Mouse (Mus musculus): ENCODE results near the gene Cmc2. TPM values are rescaled to one million over a fixed set of nuclear protein-coding genes. Genes with fewer than 3 reads are reported as not detected.
A peak's percentile ranks its signal among the peaks of the same experiment; 100 is the strongest.

Gene Cmc2
- polyA plus RNA-seq, 1 experiment from 2014 or later: 39.4 TPM

GRCm38 (mm10) chr8:116872761-116873342 is 48.4 kb downstream of the Cmc2 start:
- no peak for ATAC-seq (ENCODE audit: low FRiP score)
- WGBS: 82% methylated on average over 2 of the region's 2 CpGs
- no peaks in the 10 kb centered on the region for H3K27me3 ChIP-seq (replicated peaks)
- H3K9ac ChIP-seq (replicated peaks): no peak overlapping the region
- H3K4me3 ChIP-seq (replicated peaks): no peak overlapping the region
- no peaks in the 10 kb centered on the region for H3K36me3 ChIP-seq
- H3K9me3 ChIP-seq (replicated peaks): no peaks in the 10 kb centered on the region
- no peak overlapping the region for H3K27ac ChIP-seq (replicated peaks)
- H3K4me1 ChIP-seq: no peaks in the 10 kb centered on the region
- no peak overlapping the region for H3K4me2 ChIP-seq

GRCm38 (mm10) chr8:116868699-116869098 is 52.6 kb downstream of the Cmc2 start:
- no peaks in the 10 kb centered on the region for H3K36me3 ChIP-seq
- 41% methylated on average over 4 of the region's 4 CpGs for WGBS
- H3K9me3 ChIP-seq (replicated peaks): no peaks in the 10 kb centered on the region
- ATAC-seq (ENCODE audit: low FRiP score): no peak
- H3K27me3 ChIP-seq (replicated peaks): no peaks in the 10 kb centered on the region; the same call in 1 of the 2 replicates
- no peak overlapping the region for H3K4me3 ChIP-seq (replicated peaks)
- peaks cover under 1% of the 10 kb centered on the region for H3K4me1 ChIP-seq
- H3K4me2 ChIP-seq: no peak overlapping the region
- H3K27ac ChIP-seq (replicated peaks): no peak overlapping the region
- no peak overlapping the region for H3K9ac ChIP-seq (replicated peaks)

GRCm38 (mm10) chr8:116867321-116867720 is 53.9 kb downstream of the Cmc2 start:
- Histone ChIP-seq H3K27ac (replicated peaks) (no peak overlapping the region), H3K27me3 (replicated peaks) (no peaks in the 10 kb centered on the region; the same call in 1 of the 2 replicates), H3K4me2 (no peak overlapping the region), H3K9me3 (replicated peaks) (no peaks in the 10 kb centered on the region), H3K4me1 (peaks cover 7% of the 10 kb centered on the region), H3K9ac (replicated peaks) (no peak overlapping the region), H3K4me3 (replicated peaks) (no peak overlapping the region), H3K36me3 (no peaks in the 10 kb centered on the region)
- ATAC-seq (ENCODE audit: low FRiP score): no peak
- WGBS: 74% methylated on average over 9 of the region's 9 CpGs

DNA sequence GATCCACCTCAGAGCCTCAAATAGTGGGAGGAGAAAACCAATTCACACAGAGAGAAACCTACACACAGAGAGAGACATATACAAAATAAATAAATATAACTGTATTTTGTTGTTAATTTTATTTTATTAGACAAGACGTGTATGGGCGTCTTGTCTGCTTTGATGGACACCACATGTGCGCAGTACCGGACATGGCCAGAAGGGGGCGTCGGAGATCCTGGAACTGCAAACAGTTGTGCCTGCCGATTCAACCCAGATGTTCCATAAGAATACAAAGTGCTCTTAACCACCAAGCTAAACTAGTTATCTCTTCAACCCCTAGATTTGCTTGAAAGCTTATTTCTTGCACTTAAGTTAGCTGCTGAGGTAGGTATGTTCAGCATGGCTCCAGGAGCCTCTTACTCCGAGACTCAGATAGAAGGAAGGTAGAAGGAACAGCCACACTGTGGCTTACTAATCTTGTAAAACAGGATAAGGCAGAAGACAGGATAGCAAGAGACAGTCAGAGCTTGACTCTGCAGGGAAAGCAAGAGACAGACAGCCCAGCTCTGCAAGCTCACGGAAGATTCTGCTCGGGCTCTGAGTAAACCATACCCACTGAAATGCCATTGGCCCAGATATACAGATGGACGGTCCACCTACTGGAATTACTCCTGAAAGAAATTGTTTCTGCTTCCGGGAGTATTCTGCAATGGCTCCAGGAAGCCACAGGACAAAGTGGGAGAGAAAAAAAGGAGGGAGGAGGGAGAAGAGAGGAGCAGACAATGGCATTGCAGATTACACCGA is 54.9 kb downstream of the Cmc2 start:
- H3K36me3 ChIP-seq: no peaks in the 10 kb centered on the region
- ATAC-seq (ENCODE audit: low FRiP score): no peak
- no peak overlapping the region for H3K9ac ChIP-seq (replicated peaks)
- H3K4me3 ChIP-seq (replicated peaks): no peak overlapping the region
- H3K9me3 ChIP-seq (replicated peaks): no peaks in the 10 kb centered on the region
- H3K4me2 ChIP-seq: no peak overlapping the region
- H3K27me3 ChIP-seq (replicated peaks): peaks cover 3% of the 10 kb centered on the region; the same call in 1 of the 2 replicates
- H3K27ac ChIP-seq (replicated peaks): no peak overlapping the region
- peaks cover 7% of the 10 kb centered on the region for H3K4me1 ChIP-seq
- 73% methylated on average over 13 of the region's 13 CpGs for WGBS

- no peak overlapping the region for H3K27ac ChIP-seq (replicated peaks)
- H3K9ac ChIP-seq (replicated peaks): no peak overlapping the region
- H3K9me3 ChIP-seq (replicated peaks): no peaks in the 10 kb centered on the region
- 66% methylated on average over 3 of the region's 3 CpGs for WGBS
- H3K4me1 ChIP-seq: peaks cover 7% of the 10 kb centered on the region
- peaks cover 3% of the 10 kb centered on the region for H3K27me3 ChIP-seq (replicated peaks)
- no peak overlapping the region for H3K4me3 ChIP-seq (replicated peaks)
- ATAC-seq (ENCODE audit: low FRiP score): no peak
- no peak overlapping the region for H3K4me2 ChIP-seq
- H3K36me3 ChIP-seq: no peaks in the 10 kb centered on the region
Measured at GRCm38 (mm10) chr8:116864514-116864913, 56.7 kb downstream of the Cmc2 start.

GRCm38 (mm10) chr8:116864022-116864387 is 57.2 kb downstream of the Cmc2 start:
- no peak overlapping the region for H3K4me2 ChIP-seq
- H3K9ac ChIP-seq (replicated peaks): no peak overlapping the region
- H3K27me3 ChIP-seq (replicated peaks): peaks cover 3% of the 10 kb centered on the region
- H3K4me1 ChIP-seq: peaks cover 7% of the 10 kb centered on the region
- no peaks in the 10 kb centered on the region for H3K36me3 ChIP-seq
- no peak overlapping the region for H3K4me3 ChIP-seq (replicated peaks)
- no peaks in the 10 kb centered on the region for H3K9me3 ChIP-seq (replicated peaks)
- no peak for ATAC-seq (ENCODE audit: low FRiP score)
- H3K27ac ChIP-seq (replicated peaks): no peak overlapping the region
- 65% methylated on average over 9 of the region's 9 CpGs for WGBS

- Histone ChIP-seq H3K4me1 (peaks cover 7% of the 10 kb centered on the region), H3K4me2 (peak overlapping the region; percentile 66), H3K36me3 (no peaks in the 10 kb centered on the region), H3K27ac (replicated peaks) (no peak overlapping the region), H3K4me3 (replicated peaks) (peak overlapping the region; percentile 34), H3K9ac (replicated peaks) (peak overlapping the region; percentile 43), H3K9me3 (replicated peaks) (no peaks in the 10 kb centered on the region), H3K27me3 (replicated peaks) (peaks cover 3% of the 10 kb centered on the region)
- WGBS: 5% methylated on average over 30 of the region's 30 CpGs
- ATAC-seq (ENCODE audit: low FRiP score): no peak
Measured at GRCm38 (mm10) chr8:116863357-116864021, 57.8 kb downstream of the Cmc2 start.

DNA sequence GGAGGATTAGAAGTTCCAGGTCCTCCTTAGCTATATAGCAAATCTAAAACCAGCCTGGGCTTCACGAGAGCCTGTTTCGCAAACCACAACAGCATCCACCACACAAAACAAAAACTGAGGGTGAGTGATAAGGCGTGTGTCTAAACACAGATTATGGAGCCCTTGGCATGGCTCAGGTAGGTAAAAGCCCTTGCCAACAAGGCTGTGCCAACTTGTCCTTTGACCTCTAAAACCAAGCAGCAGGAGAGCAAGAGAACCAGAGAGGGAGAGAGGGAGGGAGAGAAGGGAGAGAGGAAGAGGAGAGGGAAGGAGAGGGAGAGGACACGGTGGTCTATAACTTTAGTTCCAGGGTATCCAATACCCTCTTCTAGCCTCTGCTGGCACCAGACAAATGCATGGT is 59.1 kb downstream of the Cmc2 start:
- no peak overlapping the region for H3K9ac ChIP-seq (replicated peaks)
- no peaks in the 10 kb centered on the region for H3K9me3 ChIP-seq (replicated peaks)
- 82% methylated on average over 4 of the region's 4 CpGs for WGBS
- no peak for ATAC-seq (ENCODE audit: low FRiP score)
- no peak overlapping the region for H3K4me3 ChIP-seq (replicated peaks)
- peaks cover 3% of the 10 kb centered on the region for H3K27me3 ChIP-seq (replicated peaks)
- H3K4me2 ChIP-seq: no peak overlapping the region
- no peaks in the 10 kb centered on the region for H3K36me3 ChIP-seq
- no peak overlapping the region for H3K27ac ChIP-seq (replicated peaks)
- peaks cover 7% of the 10 kb centered on the region for H3K4me1 ChIP-seq

- Histone ChIP-seq H3K27ac (replicated peaks) (no peak overlapping the region), H3K4me2 (no peak overlapping the region), H3K36me3 (no peaks in the 10 kb centered on the region), H3K4me1 (no peaks in the 10 kb centered on the region), H3K4me3 (replicated peaks) (no peak overlapping the region), H3K9ac (replicated peaks) (no peak overlapping the region), H3K27me3 (replicated peaks) (no peaks in the 10 kb centered on the region), H3K9me3 (replicated peaks) (no peaks in the 10 kb centered on the region)
- 89% methylated on average over 11 of the region's 11 CpGs for WGBS
- no peak for ATAC-seq (ENCODE audit: low FRiP score)
Measured at GRCm38 (mm10) chr8:116852042-116852441, 69.2 kb downstream of the Cmc2 start.

- WGBS: 92% methylated on average over 3 of the region's 3 CpGs
Measured at GRCm38 (mm10) chr8:116848042-116848441, 73.2 kb downstream of the Cmc2 start.

DNA sequence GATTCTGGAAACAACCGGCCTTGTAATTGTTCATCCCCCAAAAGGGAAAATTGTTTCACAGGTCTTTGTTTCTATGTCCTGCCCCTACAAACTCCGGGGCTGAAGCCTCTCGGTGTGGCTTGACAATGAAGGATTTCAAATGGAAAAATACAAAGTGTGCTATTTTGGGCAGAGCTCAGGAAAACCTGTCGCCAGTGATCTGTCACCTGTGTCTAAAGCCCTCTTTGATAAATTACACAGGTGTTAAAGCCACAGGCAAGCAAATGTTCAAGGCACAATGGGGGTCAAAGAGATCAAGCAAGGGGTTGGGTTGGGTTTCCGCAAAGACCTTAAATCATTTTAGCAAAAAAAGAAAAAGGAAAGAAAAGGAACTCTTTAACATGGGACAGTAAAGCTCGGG is 78.6 kb downstream of the Cmc2 start:
- WGBS: 79% methylated on average over 6 of the region's 6 CpGs
- no peak overlapping the region for H3K4me3 ChIP-seq (replicated peaks)
- no peak overlapping the region for H3K4me2 ChIP-seq
- H3K27me3 ChIP-seq (replicated peaks): no peaks in the 10 kb centered on the region
- no peak for ATAC-seq (ENCODE audit: low FRiP score)
- no peaks in the 10 kb centered on the region for H3K9me3 ChIP-seq (replicated peaks)
- H3K4me1 ChIP-seq: no peaks in the 10 kb centered on the region
- no peak overlapping the region for H3K9ac ChIP-seq (replicated peaks)
- H3K27ac ChIP-seq (replicated peaks): no peak overlapping the region
- H3K36me3 ChIP-seq: no peaks in the 10 kb centered on the region

More at GRCm38 (mm10) chr8:116848042-116848441, 73.2 kb downstream of the Cmc2 start:
- H3K4me1 ChIP-seq: no peaks in the 10 kb centered on the region
- no peak overlapping the region for H3K4me2 ChIP-seq
- H3K36me3 ChIP-seq: no peaks in the 10 kb centered on the region
- H3K9ac ChIP-seq (replicated peaks): no peak overlapping the region
- H3K27me3 ChIP-seq (replicated peaks): no peaks in the 10 kb centered on the region
- H3K9me3 ChIP-seq (replicated peaks): no peaks in the 10 kb centered on the region
- no peak overlapping the region for H3K27ac ChIP-seq (replicated peaks)
- H3K4me3 ChIP-seq (replicated peaks): no peak overlapping the region
- no peak for ATAC-seq (ENCODE audit: low FRiP score)

Measured in neural tube, embryonic 15.5 days (tissue).